Mouse (Mus musculus): Measurements from ENCODE around the gene Basp1.

GRCm38 (mm10) chr15:25355339-25355738 is 58.2 kb downstream of the Basp1 start:
- TF ChIP-seq CTCF (IDR thresholded peaks at IDR 0.05; ENCODE audit: low read depth), result no peak
- TF ChIP-seq EP300 (IDR thresholded peaks at IDR 0.05; ENCODE audit: low read depth), result no peak
